Mouse (Mus musculus): ENCODE data around the gene Gja5. TPM values are rescaled to one million over a fixed set of nuclear protein-coding genes. Genes with fewer than 3 reads are reported as not detected.

Gja5 gene
- polyA plus RNA-seq, 1 experiment from 2014 or later = 2.0 TPM

- Histone ChIP-seq H3K27ac (ENCODE audit: low read length) (no peak overlapping the region), H3K9ac (ENCODE audit: low read depth, low read length) (no peak overlapping the region), H3K4me2 (ENCODE audit: low read length) (no peak overlapping the region), H3K4me3 (ENCODE audit: low read depth, low read length) (no peak overlapping the region), H3K27me3 (ENCODE audit: control insufficient read depth, insufficient read depth, low read depth, low read length) (no peaks in the 10 kb centered on the region), H3K4me1 (ENCODE audit: control insufficient read depth, insufficient read depth, low read length) (0 out of 2 replicates have a peak, but pooled peaks cover 2% of the 10 kb centered on the region), H3K9me3 (replicated peaks; ENCODE audit: control insufficient read depth, low read length, poor library complexity, severe bottlenecking) (no peaks in the 10 kb centered on the region), H3K36me3 (ENCODE audit: control insufficient read depth, insufficient read depth, low read length) (no peaks in the 10 kb centered on the region)
- 87% methylated on average over 3 of the region's 3 CpGs for WGBS
- ATAC-seq = no peak
Observed at GRCm38 (mm10) chr3:97035558-97035957, 131.1 kb downstream of the Gja5 start.

- H3K4me1 ChIP-seq (ENCODE audit: control insufficient read depth, insufficient read depth, low read length) = 0 out of 2 replicates have a peak, but pooled peaks cover 1% of the 10 kb centered on the region
Observed at GRCm38 (mm10) chr3:97037119-97037518, 132.6 kb downstream of the Gja5 start.

GRCm38 (mm10) chr3:97039721-97040120 lies 135.2 kb downstream of the Gja5 start:
- 90% methylated on average over 6 of the region's 6 CpGs for WGBS
- Histone ChIP-seq H3K4me1 (ENCODE audit: control insufficient read depth, insufficient read depth, low read length) (no peaks in the 10 kb centered on the region), H3K9ac (ENCODE audit: low read depth, low read length) (no peak overlapping the region), H3K9me3 (replicated peaks; ENCODE audit: control insufficient read depth, low read length, poor library complexity, severe bottlenecking) (no peaks in the 10 kb centered on the region), H3K4me2 (ENCODE audit: low read length) (no peak overlapping the region), H3K4me3 (ENCODE audit: low read depth, low read length) (no peak overlapping the region), H3K27ac (ENCODE audit: low read length) (no peak overlapping the region), H3K36me3 (ENCODE audit: control insufficient read depth, insufficient read depth, low read length) (no peaks in the 10 kb centered on the region), H3K27me3 (ENCODE audit: control insufficient read depth, insufficient read depth, low read depth, low read length) (no peaks in the 10 kb centered on the region)
- ATAC-seq = no peak

More at GRCm38 (mm10) chr3:97037119-97037518, 132.6 kb downstream of the Gja5 start:
- no peak overlapping the region for H3K4me3 ChIP-seq (ENCODE audit: low read depth, low read length)
- no peak overlapping the region for H3K9ac ChIP-seq (ENCODE audit: low read depth, low read length)
- 37% methylated on average over 6 of the region's 6 CpGs for WGBS
- no peaks in the 10 kb centered on the region for H3K36me3 ChIP-seq (ENCODE audit: control insufficient read depth, insufficient read depth, low read length)
- no peak for ATAC-seq
- no peaks in the 10 kb centered on the region for H3K9me3 ChIP-seq (replicated peaks; ENCODE audit: control insufficient read depth, low read length, poor library complexity, severe bottlenecking)
- no peak overlapping the region for H3K4me2 ChIP-seq (ENCODE audit: low read length)
- no peaks in the 10 kb centered on the region for H3K27me3 ChIP-seq (ENCODE audit: control insufficient read depth, insufficient read depth, low read depth, low read length)
- H3K27ac ChIP-seq (ENCODE audit: low read length) = no peak overlapping the region

GRCm38 (mm10) chr3:97044188-97044587 lies 139.7 kb downstream of the Gja5 start:
- Histone ChIP-seq H3K36me3 (ENCODE audit: control insufficient read depth, insufficient read depth, low read length) (no peaks in the 10 kb centered on the region), H3K27me3 (ENCODE audit: control insufficient read depth, insufficient read depth, low read depth, low read length) (no peaks in the 10 kb centered on the region), H3K9me3 (replicated peaks; ENCODE audit: control insufficient read depth, low read length, poor library complexity, severe bottlenecking) (no peaks in the 10 kb centered on the region), H3K4me3 (ENCODE audit: low read depth, low read length) (no peak overlapping the region), H3K4me2 (ENCODE audit: low read length) (no peak overlapping the region), H3K4me1 (ENCODE audit: control insufficient read depth, insufficient read depth, low read length) (no peaks in the 10 kb centered on the region), H3K27ac (ENCODE audit: low read length) (no peak overlapping the region), H3K9ac (ENCODE audit: low read depth, low read length) (no peak overlapping the region)
- ATAC-seq = no peak
- WGBS = 84% methylated on average over 5 of the region's 5 CpGs

GRCm38 (mm10) chr3:97047757-97048156 lies 143.3 kb downstream of the Gja5 start:
- Histone ChIP-seq H3K9me3 (replicated peaks; ENCODE audit: control insufficient read depth, low read length, poor library complexity, severe bottlenecking) (no peaks in the 10 kb centered on the region), H3K27me3 (ENCODE audit: control insufficient read depth, insufficient read depth, low read depth, low read length) (no peaks in the 10 kb centered on the region), H3K9ac (ENCODE audit: low read depth, low read length) (no peak overlapping the region), H3K4me2 (ENCODE audit: low read length) (no peak overlapping the region), H3K4me3 (ENCODE audit: low read depth, low read length) (no peak overlapping the region), H3K27ac (ENCODE audit: low read length) (no peak overlapping the region), H3K36me3 (ENCODE audit: control insufficient read depth, insufficient read depth, low read length) (no peaks in the 10 kb centered on the region), H3K4me1 (ENCODE audit: control insufficient read depth, insufficient read depth, low read length) (no peaks in the 10 kb centered on the region)
- WGBS = 95% methylated on average over 4 of the region's 4 CpGs
- no peak for ATAC-seq

GRCm38 (mm10) chr3:97048360-97048759 lies 143.9 kb downstream of the Gja5 start:
- Histone ChIP-seq H3K4me2 (ENCODE audit: low read length) (no peak overlapping the region), H3K4me3 (ENCODE audit: low read depth, low read length) (no peak overlapping the region), H3K9me3 (replicated peaks; ENCODE audit: control insufficient read depth, low read length, poor library complexity, severe bottlenecking) (no peaks in the 10 kb centered on the region), H3K36me3 (ENCODE audit: control insufficient read depth, insufficient read depth, low read length) (no peaks in the 10 kb centered on the region), H3K4me1 (ENCODE audit: control insufficient read depth, insufficient read depth, low read length) (no peaks in the 10 kb centered on the region), H3K27ac (ENCODE audit: low read length) (no peak overlapping the region), H3K27me3 (ENCODE audit: control insufficient read depth, insufficient read depth, low read depth, low read length) (no peaks in the 10 kb centered on the region), H3K9ac (ENCODE audit: low read depth, low read length) (no peak overlapping the region)
- ATAC-seq = no peak

GRCm38 (mm10) chr3:97051264-97051744 lies 146.8 kb downstream of the Gja5 start:
- ATAC-seq = no peak
- Histone ChIP-seq H3K36me3 (ENCODE audit: control insufficient read depth, insufficient read depth, low read length) (no peaks in the 10 kb centered on the region), H3K9me3 (replicated peaks; ENCODE audit: control insufficient read depth, low read length, poor library complexity, severe bottlenecking) (no peaks in the 10 kb centered on the region), H3K4me2 (ENCODE audit: low read length) (no peak overlapping the region), H3K9ac (ENCODE audit: low read depth, low read length) (no peak overlapping the region), H3K27ac (ENCODE audit: low read length) (no peak overlapping the region), H3K4me3 (ENCODE audit: low read depth, low read length) (no peak overlapping the region), H3K4me1 (ENCODE audit: control insufficient read depth, insufficient read depth, low read length) (no peaks in the 10 kb centered on the region), H3K27me3 (ENCODE audit: control insufficient read depth, insufficient read depth, low read depth, low read length) (no peaks in the 10 kb centered on the region)
- 58% methylated on average over 13 of the region's 13 CpGs for WGBS

GRCm38 (mm10) chr3:97052069-97052799 lies 147.7 kb downstream of the Gja5 start:
- Histone ChIP-seq H3K9me3 (replicated peaks; ENCODE audit: control insufficient read depth, low read length, poor library complexity, severe bottlenecking) (no peaks in the 10 kb centered on the region), H3K4me1 (ENCODE audit: control insufficient read depth, insufficient read depth, low read length) (no peaks in the 10 kb centered on the region)
- no peak for ATAC-seq

GRCm38 (mm10) chr3:97058704-97059103 lies 154.2 kb downstream of the Gja5 start:
- Histone ChIP-seq H3K27me3 (ENCODE audit: control insufficient read depth, insufficient read depth, low read depth, low read length) (no peaks in the 10 kb centered on the region), H3K36me3 (ENCODE audit: control insufficient read depth, insufficient read depth, low read length) (no peaks in the 10 kb centered on the region), H3K9ac (ENCODE audit: low read depth, low read length) (no peak overlapping the region), H3K4me3 (ENCODE audit: low read depth, low read length) (no peak overlapping the region), H3K9me3 (replicated peaks; ENCODE audit: control insufficient read depth, low read length, poor library complexity, severe bottlenecking) (no peaks in the 10 kb centered on the region), H3K4me1 (ENCODE audit: control insufficient read depth, insufficient read depth, low read length) (no peaks in the 10 kb centered on the region), H3K27ac (ENCODE audit: low read length) (no peak overlapping the region), H3K4me2 (ENCODE audit: low read length) (no peak overlapping the region)
- ATAC-seq = no peak
- 90% methylated on average over 5 of the region's 5 CpGs for WGBS

More at GRCm38 (mm10) chr3:97052069-97052799, 147.7 kb downstream of the Gja5 start:
- H3K9ac ChIP-seq (ENCODE audit: low read depth, low read length) = no peak overlapping the region
- no peaks in the 10 kb centered on the region for H3K27me3 ChIP-seq (ENCODE audit: control insufficient read depth, insufficient read depth, low read depth, low read length)
- no peak overlapping the region for H3K4me2 ChIP-seq (ENCODE audit: low read length)
- H3K27ac ChIP-seq (ENCODE audit: low read length) = no peak overlapping the region
- no peaks in the 10 kb centered on the region for H3K36me3 ChIP-seq (ENCODE audit: control insufficient read depth, insufficient read depth, low read length)
- no peak overlapping the region for H3K4me3 ChIP-seq (ENCODE audit: low read depth, low read length)
- 49% methylated on average over 8 of the region's 8 CpGs for WGBS

Measured in midbrain, embryonic 16.5 days (tissue).